Mouse (Mus musculus) small intestine, adult 2 months (tissue): ENCODE data around the gene Atp8b2. TPM values are rescaled to one million over a fixed set of nuclear protein-coding genes. Genes with fewer than 3 reads are reported as not detected.

ENCODE experiments used
- H3K27ac ChIP-seq: fragments of 200-500 bp; 2 replicates; pipeline ENCODE4 v1.5.1; 2012; ENCODE audit warnings: low read depth, low read length, control low read depth, inconsistent platforms; ENCODE audit not compliant: insufficient read depth
- H3K27me3 ChIP-seq: fragments of 200-500 bp; 2 replicates; pipeline ENCODE4 v1.6.1; 2012; ENCODE audit warnings: mild to moderate bottlenecking, moderate library complexity, low read length, inconsistent platforms; ENCODE audit not compliant: control insufficient read depth, insufficient read depth
- H3K36me3 ChIP-seq: fragments of 200-500 bp; 2 replicates; pipeline ENCODE4 v1.6.1; 2012; ENCODE audit warnings: mild to moderate bottlenecking, low read length, control low read depth, inconsistent platforms; ENCODE audit not compliant: control insufficient read depth, insufficient read depth
- H3K4me1 ChIP-seq: fragments of 200-500 bp; 2 replicates; pipeline ENCODE4 v1.6.1; 2012; ENCODE audit warnings: low read length, inconsistent platforms, mixed read lengths; ENCODE audit not compliant: control insufficient read depth, insufficient read depth, insufficient read length
- H3K4me3 ChIP-seq: fragments of 200-500 bp; 2 replicates; pipeline ENCODE4 v1.5.1; 2012; ENCODE audit warnings: low read depth, mild to moderate bottlenecking, control low read depth, inconsistent platforms, low read length, moderate library complexity
- CTCF ChIP-seq: fragments of 200-500 bp; IDR thresholded peaks from 2 replicates; pipeline ENCODE4 v1.5.1; 2012; ENCODE audit warnings: low read depth, mild to moderate bottlenecking, control low read depth, inconsistent platforms, low read length, moderate library complexity, mixed read lengths; ENCODE audit not compliant: insufficient replicate concordance, insufficient read length; ENCODE audit errors: extremely low read depth
- POLR2A ChIP-seq: fragments of 200-500 bp; IDR thresholded peaks from 2 replicates; pipeline ENCODE4 v1.6.1; 2012; ENCODE audit warnings: low read depth, mild to moderate bottlenecking, control low read depth, inconsistent platforms, low read length, moderate library complexity
- WGBS: fragments of 180-500 bp; shearing (Covaris S2); methylation state at CpG from one replicate; pipeline ENCODE4 v1.1.7; 2018; 5-methylcytosine and 5-hydroxymethylcytosine counted together
- polyA plus RNA-seq: library from polyadenylated mRNA; depleted of rRNA; stranded (reverse); fragments of >200 nt; gene quantifications from 2 replicates; pipeline ENCODE4 v1.2.3, GENCODE M21; 2012

The Atp8b2 gene
- polyA plus RNA-seq, 1 experiment, result 13.5 TPM

DNA sequence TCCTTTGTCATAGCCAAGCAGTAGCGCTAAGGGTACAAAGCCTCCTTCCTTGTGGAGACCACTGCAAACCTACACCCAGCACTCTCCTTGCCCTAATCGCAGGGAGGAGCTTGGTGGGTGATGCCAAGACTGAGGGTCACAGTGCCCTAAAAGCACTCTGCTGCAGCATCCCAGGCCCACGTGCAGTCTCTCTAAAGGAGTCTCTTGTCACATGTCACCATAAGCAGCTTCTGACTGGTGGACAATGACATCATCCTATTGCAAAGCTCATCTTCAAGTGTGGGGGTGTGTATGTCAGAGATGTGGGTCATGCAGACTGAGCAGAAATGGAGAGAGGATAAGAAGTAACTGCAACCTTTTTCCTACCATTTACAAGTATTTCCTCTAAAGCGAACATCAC lies 3.9 kb downstream of the Atp8b2 start:
- Histone ChIP-seq H3K27ac (no peak overlapping the region), H3K4me3 (no peak overlapping the region), H3K4me1 (no peaks in the 10 kb centered on the region; the same call in 1 of the 2 replicates), H3K36me3 (no peaks in the 10 kb centered on the region; the same call in 1 of the 2 replicates), H3K27me3 (peaks cover 19% of the 10 kb centered on the region)
- WGBS, result 81% methylated on average over 4 of the region's 4 CpGs
- TF ChIP-seq POLR2A (no peak), CTCF (no peak)

GRCm38 (mm10) chr3:89957880-89958279 lies 5.4 kb downstream of the Atp8b2 start:
- 84% methylated on average over 9 of the region's 9 CpGs for WGBS
- TF ChIP-seq POLR2A, result no peak
- no peak for TF ChIP-seq CTCF
- Histone ChIP-seq H3K4me3 (no peak overlapping the region), H3K36me3 (no peaks in the 10 kb centered on the region; the same call in 1 of the 2 replicates), H3K27ac (no peak overlapping the region), H3K27me3 (peaks cover 11% of the 10 kb centered on the region), H3K4me1 (no peaks in the 10 kb centered on the region; the same call in 1 of the 2 replicates)

DNA sequence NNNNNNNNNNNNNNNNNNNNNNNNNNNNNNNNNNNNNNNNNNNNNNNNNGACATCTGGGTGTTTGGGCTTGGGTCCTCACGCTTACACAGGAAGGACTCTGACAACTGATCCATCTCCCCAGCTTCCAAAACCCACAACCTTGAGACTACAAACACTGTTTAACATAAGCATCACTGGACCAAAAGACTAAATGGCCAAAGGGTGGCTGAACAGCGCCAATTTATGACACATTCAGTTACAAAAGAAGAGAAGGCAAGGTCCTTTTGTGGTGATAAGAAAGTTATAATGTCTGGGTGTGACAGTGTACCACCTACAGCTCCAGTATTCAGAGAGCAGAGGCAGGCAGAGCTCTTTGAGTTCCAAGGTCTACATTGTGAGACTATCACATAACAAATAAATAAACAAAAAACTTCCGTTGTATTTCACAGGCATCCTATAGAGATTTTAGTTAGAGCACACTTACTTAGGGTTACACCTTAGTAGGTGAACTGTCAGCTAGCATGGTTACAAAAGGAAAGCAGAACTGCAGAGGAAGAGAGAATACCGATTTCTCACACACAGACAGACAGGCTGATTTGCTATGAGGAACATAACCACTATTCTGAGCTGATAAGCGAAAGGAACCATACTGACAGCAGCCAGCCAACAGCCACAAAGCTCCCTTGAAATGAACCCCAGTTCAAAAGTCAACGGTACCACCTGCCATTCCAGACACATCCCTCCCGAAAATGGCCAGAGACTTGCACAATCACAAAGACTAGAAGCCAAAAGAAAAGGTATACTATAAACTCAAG lies 6.9 kb downstream of the Atp8b2 start:
- Histone ChIP-seq H3K4me3 (no peak overlapping the region), H3K27me3 (peaks cover 6% of the 10 kb centered on the region), H3K36me3 (peaks cover 6% of the 10 kb centered on the region; the same call in 1 of the 2 replicates), H3K4me1 (no peaks in the 10 kb centered on the region; the same call in 1 of the 2 replicates), H3K27ac (no peak overlapping the region)
- TF ChIP-seq POLR2A, result no peak
- TF ChIP-seq CTCF, result no peak
- WGBS, result 56% methylated on average over 7 of the region's 7 CpGs

DNA sequence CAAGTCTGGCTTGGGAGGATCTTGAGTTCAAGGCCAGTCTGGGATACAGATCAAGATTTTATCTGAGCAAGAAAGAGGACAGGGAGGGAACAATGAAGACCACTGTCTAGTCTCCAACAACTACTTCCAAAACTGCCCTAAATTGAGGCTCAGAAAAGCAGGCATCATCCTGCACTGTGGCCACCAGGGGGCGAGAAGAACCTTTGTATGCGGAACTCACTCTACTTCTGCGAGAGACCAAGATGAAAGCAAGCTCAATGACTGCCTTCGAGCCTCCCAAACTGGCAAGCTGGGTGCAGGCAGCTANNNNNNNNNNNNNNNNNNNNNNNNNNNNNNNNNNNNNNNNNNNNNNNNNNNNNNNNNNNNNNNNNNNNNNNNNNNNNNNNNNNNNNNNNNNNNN lies 9.9 kb downstream of the Atp8b2 start:
- Histone ChIP-seq H3K27me3 (no peaks in the 10 kb centered on the region), H3K4me3 (no peak overlapping the region), H3K36me3 (peaks cover 10% of the 10 kb centered on the region; the same call in 1 of the 2 replicates), H3K27ac (no peak overlapping the region), H3K4me1 (peaks cover 4% of the 10 kb centered on the region; the same call in 1 of the 2 replicates)
- under 1% methylated on average over 4 of the region's 4 CpGs for WGBS
- TF ChIP-seq POLR2A, result no peak
- TF ChIP-seq CTCF, result peak; percentile 92; the same call in 1 of the 2 replicates

DNA sequence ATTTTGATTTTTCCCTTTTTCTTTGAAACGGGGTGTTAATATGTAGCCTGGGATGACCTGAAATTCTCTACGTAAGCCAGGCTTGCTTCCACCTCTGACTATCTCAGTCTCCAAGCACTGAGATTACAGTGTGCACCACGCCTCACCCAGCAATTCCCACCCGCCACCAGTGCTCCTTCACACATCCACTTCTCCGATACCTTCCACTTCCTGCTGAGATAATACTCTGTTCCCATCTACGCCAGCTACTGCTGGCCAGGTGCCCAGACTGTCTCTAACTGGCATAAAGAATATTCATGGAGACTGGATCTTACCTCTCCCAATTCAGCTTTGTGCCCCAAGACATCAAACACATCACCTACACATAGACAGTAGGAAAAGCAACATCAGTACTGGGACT lies 14.7 kb downstream of the Atp8b2 start:
- H3K27ac ChIP-seq, result no peak overlapping the region
- no peak for TF ChIP-seq CTCF
- TF ChIP-seq POLR2A, result no peak
- peaks cover 16% of the 10 kb centered on the region; the same call in 1 of the 2 replicates for H3K36me3 ChIP-seq
- H3K4me1 ChIP-seq, result peaks cover 6% of the 10 kb centered on the region; the same call in 1 of the 2 replicates
- no peak overlapping the region for H3K4me3 ChIP-seq
- H3K27me3 ChIP-seq, result no peaks in the 10 kb centered on the region
- WGBS, result 26% methylated on average over 6 of the region's 6 CpGs

- peaks cover 6% of the 10 kb centered on the region; the same call in 1 of the 2 replicates for H3K4me1 ChIP-seq
- H3K36me3 ChIP-seq, result peaks cover 16% of the 10 kb centered on the region; the same call in 1 of the 2 replicates
- H3K27ac ChIP-seq, result no peak overlapping the region
- H3K27me3 ChIP-seq, result no peaks in the 10 kb centered on the region
- 93% methylated on average over 11 of the region's 11 CpGs for WGBS
- TF ChIP-seq CTCF, result no peak
- TF ChIP-seq POLR2A, result no peak
- no peak overlapping the region for H3K4me3 ChIP-seq
These were observed 15.3 kb downstream of the Atp8b2 start for GRCm38 (mm10) chr3:89948021-89948420.

DNA sequence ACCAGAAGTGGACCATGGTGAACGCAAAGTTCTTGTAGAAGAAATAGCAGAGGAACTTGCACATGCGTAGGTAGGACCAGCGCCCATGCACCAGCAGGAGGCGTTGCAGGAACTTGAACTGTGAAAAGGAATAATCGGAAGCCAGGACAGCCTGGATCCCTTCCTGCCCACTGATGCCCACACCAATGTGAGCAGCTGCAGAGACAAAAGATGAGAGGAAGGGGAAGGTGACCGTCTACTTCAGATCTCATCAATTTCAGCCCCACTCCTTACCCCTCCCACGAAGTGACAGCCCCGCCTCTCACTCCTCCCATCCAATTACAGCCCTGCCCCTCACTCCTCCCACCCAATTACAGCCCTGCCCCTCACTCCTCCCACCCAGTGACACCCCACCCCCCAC lies 18.3 kb downstream of the Atp8b2 start:
- Histone ChIP-seq H3K27ac (no peak overlapping the region), H3K4me1 (peaks cover 6% of the 10 kb centered on the region; the same call in 1 of the 2 replicates), H3K36me3 (peaks cover 12% of the 10 kb centered on the region; the same call in 1 of the 2 replicates), H3K27me3 (no peaks in the 10 kb centered on the region), H3K4me3 (no peak overlapping the region)
- TF ChIP-seq POLR2A, result no peak
- no peak for TF ChIP-seq CTCF
- 74% methylated on average over 8 of the region's 8 CpGs for WGBS
